Mouse (Mus musculus): Measurements from ENCODE around the gene Hgfac.

DNA sequence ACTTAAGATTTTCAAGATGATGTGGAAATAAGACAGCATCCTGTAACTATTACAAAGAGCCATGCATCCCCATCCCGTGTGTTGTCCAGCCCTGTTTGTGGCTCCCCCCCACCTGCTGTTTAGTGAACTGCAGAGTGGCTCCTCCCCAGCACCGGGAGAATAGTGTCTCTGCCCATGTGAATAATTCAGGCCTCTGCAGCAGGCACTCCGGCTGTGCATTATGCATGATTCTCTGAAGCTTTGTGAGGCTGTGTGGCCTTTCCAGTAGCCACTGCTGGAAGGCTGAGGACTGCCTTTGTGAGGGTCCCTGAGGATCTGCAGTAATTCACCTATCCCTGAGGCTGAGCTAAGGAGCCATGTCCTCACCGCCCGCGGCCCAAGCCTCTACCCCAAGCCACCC, 27.3 kb upstream of the Hgfac start:
- no peak for TF ChIP-seq CTCF (IDR thresholded peaks at IDR 0.05; ENCODE audit: low read depth)
- no peak for TF ChIP-seq EP300 (IDR thresholded peaks at IDR 0.05; ENCODE audit: low read depth)
